Mouse (Mus musculus) spleen, adult 2 months (tissue): ENCODE data around the gene Gm38392.

Experiments
- CTCF ChIP-seq: fragments of 200-500 bp; IDR thresholded peaks from 2 replicates; pipeline ENCODE4 v1.5.1; 2011; ENCODE audit warnings: mild to moderate bottlenecking, inconsistent platforms; ENCODE audit not compliant: insufficient read depth, insufficient read length, insufficient replicate concordance; ENCODE audit errors: extremely low read depth
- POLR2A ChIP-seq: fragments of 200-500 bp; IDR thresholded peaks from 2 replicates; pipeline ENCODE4 v1.6.1; 2011; ENCODE audit warnings: low read depth, low read length, inconsistent platforms

DNA sequence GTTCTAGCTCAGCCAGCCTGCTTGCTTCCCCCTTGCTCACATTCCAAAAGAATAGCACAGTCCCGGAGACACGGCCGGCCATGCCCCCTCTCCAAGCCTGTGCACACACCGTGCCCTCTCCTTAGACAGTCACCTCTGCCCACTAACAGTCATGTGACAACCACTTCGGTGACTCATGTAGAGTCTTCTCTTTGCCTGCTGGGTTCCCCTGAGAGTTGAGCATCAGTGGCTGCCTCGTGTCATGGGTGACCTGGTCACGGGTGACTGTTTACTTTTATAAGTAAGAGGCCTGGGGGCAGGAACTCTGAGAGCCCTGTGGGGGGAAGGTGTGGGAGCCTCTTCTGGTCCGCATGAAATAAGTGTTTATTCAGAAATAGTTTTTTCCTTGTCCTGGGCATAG is 53.0 kb downstream of the Gm38392 start:
- no peak for TF ChIP-seq CTCF
- no peak for TF ChIP-seq POLR2A
